In the genomic region with DNA sequence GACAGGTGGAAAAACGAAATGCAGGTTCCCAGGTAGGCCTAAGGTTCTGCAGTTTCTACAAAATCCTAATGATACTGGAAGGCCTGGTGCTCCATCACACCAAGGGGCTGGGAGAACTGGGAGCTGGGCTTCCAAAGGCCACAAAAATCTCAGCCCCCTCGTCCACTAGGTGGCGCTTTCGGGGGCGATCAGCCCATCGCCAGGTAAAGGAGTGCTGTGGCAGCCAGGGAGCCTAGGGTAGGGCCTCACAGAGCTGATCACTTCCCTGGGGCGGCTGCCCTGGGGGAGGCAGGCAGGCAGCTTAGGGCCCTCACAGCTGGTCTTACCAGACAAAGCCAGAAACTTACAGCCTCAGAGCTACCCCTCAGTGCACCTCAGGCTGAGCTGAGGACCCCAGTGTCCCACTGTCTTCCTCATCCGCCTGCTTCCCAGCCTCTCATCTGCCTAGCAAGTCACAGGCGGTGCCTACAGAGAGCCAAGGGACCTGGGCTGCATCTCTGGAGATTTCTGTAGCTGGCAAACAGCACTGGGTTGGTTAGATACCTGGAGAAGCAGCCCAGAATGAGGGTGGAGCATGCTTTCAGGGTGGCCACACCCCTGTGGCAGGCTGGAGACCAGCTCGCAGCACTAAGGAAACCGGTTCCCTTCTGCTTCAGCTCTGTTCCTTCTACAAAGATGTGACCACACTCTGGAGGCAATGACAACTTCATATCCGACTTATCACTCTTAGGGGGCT, we compare ENCODE assay signal across 9 mouse cellular contexts. TPM values are rescaled to one million over a fixed set of nuclear protein-coding genes. Genes with fewer than 3 reads are reported as not detected.
DNase-seq lines count a peak whose midpoint lies in the region; ATAC-seq and TF ChIP-seq lines count a peak whose summit lies in the region.
"Had no signal": no experiment of that assay in that cellular context is flagged by ENCODE, and none has a peak within 500 bp of the region (broad histone marks: within the 10 kb centered on the region; RNA-seq: fewer than 3 reads in every experiment).

No protein-coding gene starts in this region.

- no peaks in the 10 kb centered on the region for H3K4me1 ChIP-seq in hindbrain, embryonic 11.5 days (replicated peaks; ENCODE audit: control insufficient read depth, insufficient read depth, low read length)
- H3K4me1 ChIP-seq in hindbrain, embryonic 14.5 days (replicated peaks; ENCODE audit: control insufficient read depth, insufficient read depth, low read length) = peaks cover 14% of the 10 kb centered on the region; the same call in 1 of the 2 replicates
- H3K4me1 ChIP-seq in MEL (ENCODE audit: control insufficient read depth in 1 of 2, insufficient read depth in 2 of 2, low read length in 2 of 2) = no peaks in the 10 kb centered on the region
- H3K4me1 ChIP-seq in embryonic facial prominence, embryonic 11.5 days (ENCODE audit: control insufficient read depth, insufficient read depth, low read length) = no peaks in the 10 kb centered on the region
- H3K4me1 ChIP-seq in limb, embryonic 12.5 days (replicated peaks) = peaks cover 17% of the 10 kb centered on the region
- no peaks in the 10 kb centered on the region for H3K4me1 ChIP-seq in small intestine, adult 2 months (ENCODE audit: control insufficient read depth, insufficient read depth, insufficient read length, low read length)

- H3K9ac ChIP-seq in hindbrain, embryonic 11.5 days (ENCODE audit: low read depth, low read length) = no peak overlapping the region
- no peak overlapping the region for H3K9ac ChIP-seq in hindbrain, embryonic 14.5 days
- no peak overlapping the region for H3K9ac ChIP-seq in MEL (ENCODE audit: control insufficient read depth, low read depth, low read length, poor library complexity, severe bottlenecking)
- H3K9ac ChIP-seq in embryonic facial prominence, embryonic 11.5 days (replicated peaks; ENCODE audit: low read length) = no peak overlapping the region
- peak overlapping the region; percentile 27; the same call in 1 of the 2 replicates for H3K9ac ChIP-seq in limb, embryonic 12.5 days (replicated peaks)
- H3K9ac ChIP-seq: midbrain, embryonic 12.5 days had no signal

- no peaks in the 10 kb centered on the region for H3K79me2 ChIP-seq in MEL (ENCODE audit: control insufficient read depth, insufficient read depth, low read length, poor library complexity)

- DNase-seq in hindbrain, embryonic 11.5 days (ENCODE audit: low spot score) = peak; percentile 78
- DNase-seq in hindbrain, embryonic 14.5 days (ENCODE audit: low spot score) = no peak
- peak; percentile 22 to 36 for DNase-seq in B cell, adult 2 months
- peak; percentile 3 for DNase-seq in MEL (ENCODE audit: low read depth, low spot score)
- DNase-seq in embryonic facial prominence, embryonic 11.5 days (ENCODE audit: low spot score) = peak; percentile 77
- no peak for DNase-seq in T-cell, adult 2 months (ENCODE audit: low spot score)

- H3K36me3 ChIP-seq in hindbrain, embryonic 11.5 days (ENCODE audit: control insufficient read depth, insufficient read depth, low read length) = no peaks in the 10 kb centered on the region
- no peaks in the 10 kb centered on the region for H3K36me3 ChIP-seq in hindbrain, embryonic 14.5 days (replicated peaks; ENCODE audit: control insufficient read depth, insufficient read depth)
- no peaks in the 10 kb centered on the region for H3K36me3 ChIP-seq in MEL (ENCODE audit: control insufficient read depth in 1 of 2, insufficient read depth in 2 of 2, low read length in 2 of 2)
- no peaks in the 10 kb centered on the region for H3K36me3 ChIP-seq in embryonic facial prominence, embryonic 11.5 days (replicated peaks; ENCODE audit: control insufficient read depth, insufficient read depth, low read depth, low read length)
- no peaks in the 10 kb centered on the region for H3K36me3 ChIP-seq in limb, embryonic 12.5 days
- H3K36me3 ChIP-seq in small intestine, adult 2 months (ENCODE audit: control insufficient read depth, insufficient read depth, low read length) = no peaks in the 10 kb centered on the region
- H3K36me3 ChIP-seq: midbrain, embryonic 12.5 days had no signal

- no peak for TF ChIP-seq EP300 in MEL (IDR thresholded peaks at IDR 0.05; ENCODE audit: low read depth in 1 of 2, low read length in 2 of 2)

- H3K27ac ChIP-seq in hindbrain, embryonic 11.5 days (ENCODE audit: low read depth, low read length) = no peak overlapping the region
- no peak overlapping the region for H3K27ac ChIP-seq in hindbrain, embryonic 14.5 days
- no peak overlapping the region for H3K27ac ChIP-seq in MEL (ENCODE audit: control insufficient read depth, low read depth, low read length)
- no peak overlapping the region for H3K27ac ChIP-seq in embryonic facial prominence, embryonic 11.5 days (replicated peaks; ENCODE audit: low read depth, low read length)
- H3K27ac ChIP-seq in limb, embryonic 12.5 days = no peak overlapping the region
- no peak overlapping the region for H3K27ac ChIP-seq in small intestine, adult 2 months (ENCODE audit: insufficient read depth, low read depth, low read length)
- H3K27ac ChIP-seq: midbrain, embryonic 12.5 days had no signal

- TF ChIP-seq POLR2A in MEL (IDR thresholded peaks at IDR 0.05; ENCODE audit: control insufficient read depth in 1 of 2, insufficient read depth in 1 of 2, low read depth in 1 of 2, low read length in 2 of 2, poor library complexity in 1 of 2) = no peak
- no peak for TF ChIP-seq POLR2A in small intestine, adult 2 months (IDR thresholded peaks at IDR 0.05; ENCODE audit: low read depth, low read length)

- peaks cover 2% of the 10 kb centered on the region for H3K27me3 ChIP-seq in hindbrain, embryonic 11.5 days (ENCODE audit: control insufficient read depth, insufficient read depth, low read length)
- H3K27me3 ChIP-seq in hindbrain, embryonic 14.5 days (ENCODE audit: control insufficient read depth, insufficient read depth, low read length) = peaks cover 44% of the 10 kb centered on the region
- no peaks in the 10 kb centered on the region for H3K27me3 ChIP-seq in MEL (ENCODE audit: control insufficient read depth in 1 of 2, insufficient read depth in 2 of 2, low read length in 2 of 2)
- H3K27me3 ChIP-seq in embryonic facial prominence, embryonic 11.5 days (ENCODE audit: control insufficient read depth, insufficient read depth, low read length) = no peaks in the 10 kb centered on the region
- H3K27me3 ChIP-seq in limb, embryonic 12.5 days = peaks cover 10% of the 10 kb centered on the region; the same call in 1 of the 2 replicates
- no peaks in the 10 kb centered on the region for H3K27me3 ChIP-seq in small intestine, adult 2 months (ENCODE audit: control insufficient read depth, insufficient read depth, low read length)

- TF ChIP-seq RAD21 in MEL (IDR thresholded peaks at IDR 0.05; ENCODE audit: low read depth, low read length) = no peak; the same call in 1 of the 2 replicates

- 20% methylated on average over 12 of the region's 12 CpGs for WGBS in hindbrain, embryonic 11.5 days
- 24% methylated on average over 12 of the region's 12 CpGs for WGBS in hindbrain, embryonic 14.5 days
- WGBS in embryonic facial prominence, embryonic 11.5 days = 20% methylated on average over 12 of the region's 12 CpGs
- 24% methylated on average over 12 of the region's 12 CpGs for WGBS in limb, embryonic 12.5 days
- WGBS in small intestine, adult 2 months = 25% methylated on average over 12 of the region's 12 CpGs

- H3K9me3 ChIP-seq in hindbrain, embryonic 11.5 days (ENCODE audit: control insufficient read depth, low read length) = no peaks in the 10 kb centered on the region
- no peaks in the 10 kb centered on the region for H3K9me3 ChIP-seq in hindbrain, embryonic 14.5 days (ENCODE audit: control insufficient read depth, low read length)
- H3K9me3 ChIP-seq in MEL (replicated peaks; ENCODE audit: insufficient read depth, low read length) = no peaks in the 10 kb centered on the region
- H3K9me3 ChIP-seq in embryonic facial prominence, embryonic 11.5 days (replicated peaks; ENCODE audit: control insufficient read depth, low read length) = no peaks in the 10 kb centered on the region
- H3K9me3 ChIP-seq in limb, embryonic 12.5 days = no peaks in the 10 kb centered on the region
- H3K9me3 ChIP-seq: midbrain, embryonic 12.5 days had no signal

- TF ChIP-seq CTCF in MEL (IDR thresholded peaks at IDR 0.05 in 2 of 3, conservative IDR thresholded peaks at IDR 0.05 in 1 of 3; ENCODE audit: control insufficient read depth in 1 of 3, insufficient read depth in 1 of 3, low read depth in 2 of 3, low read length in 3 of 3, poor library complexity in 1 of 3, severe bottlenecking in 1 of 3) = peak; percentile 39 to 69 (median 48)
- TF ChIP-seq CTCF in small intestine, adult 2 months (IDR thresholded peaks at IDR 0.05; ENCODE audit: extremely low read depth, insufficient read length, insufficient replicate concordance, low read depth, low read length) = peak; percentile 56; the same call in 1 of the 2 replicates

- ATAC-seq in hindbrain, embryonic 11.5 days (ENCODE audit: low FRiP score) = no peak
- ATAC-seq in hindbrain, embryonic 14.5 days (ENCODE audit: low FRiP score) = no peak
- ATAC-seq in embryonic facial prominence, embryonic 11.5 days (replicated peaks; ENCODE audit: insufficient number of reproducible peaks, low FRiP score, low TSS enrichment, low read depth) = peak; percentile 47; the same call in 1 of the 2 replicates
- no peak for ATAC-seq in limb, embryonic 12.5 days (ENCODE audit: insufficient number of reproducible peaks, insufficient read depth, low FRiP score, low TSS enrichment, low read depth)

- H3K4me2 ChIP-seq in hindbrain, embryonic 11.5 days (replicated peaks; ENCODE audit: low read depth, low read length) = no peak overlapping the region
- H3K4me2 ChIP-seq in hindbrain, embryonic 14.5 days (replicated peaks) = no peak overlapping the region
- no peak overlapping the region for H3K4me2 ChIP-seq in embryonic facial prominence, embryonic 11.5 days (ENCODE audit: low read depth, low read length)
- no peak overlapping the region for H3K4me2 ChIP-seq in limb, embryonic 12.5 days
- H3K4me2 ChIP-seq: midbrain, embryonic 12.5 days had no signal

- no peak overlapping the region for H3K4me3 ChIP-seq in hindbrain, embryonic 11.5 days (ENCODE audit: low read depth, low read length)
- no peak overlapping the region for H3K4me3 ChIP-seq in hindbrain, embryonic 14.5 days (replicated peaks; ENCODE audit: low read length)
- H3K4me3 ChIP-seq in MEL (ENCODE audit: control insufficient read depth in 1 of 2, insufficient read depth in 1 of 2, low read depth in 2 of 2, low read length in 2 of 2) = no peak overlapping the region
- H3K4me3 ChIP-seq in embryonic facial prominence, embryonic 11.5 days (ENCODE audit: low read depth, low read length) = no peak overlapping the region
- H3K4me3 ChIP-seq in limb, embryonic 12.5 days (replicated peaks) = no peak overlapping the region
- no peak overlapping the region for H3K4me3 ChIP-seq in small intestine, adult 2 months (ENCODE audit: low read depth, low read length)
- H3K4me3 ChIP-seq: midbrain, embryonic 12.5 days had no signal

RNA-seq across cellular contexts. Expression of a gene that starts 20.5 kb away (rescaled TPM):
- polyA plus RNA-seq in hindbrain, embryonic 11.5 days (2014; fragmentation: Nextera tagmentation; extraction: Ambion mirVana) = 0.22 and 0.36 TPM in 2 replicates
- polyA plus RNA-seq in hindbrain, embryonic 14.5 days (2014; fragmentation: Nextera tagmentation; extraction: Ambion mirVana) = 0.12 and 0.20 TPM in 2 replicates
- total RNA-seq in MEL (2012; rRNA removed) = not detected in 2 replicates
- under 1 TPM in 1 of 2 experiments, not detected in 1; 0.03 TPM for polyA plus RNA-seq in MEL (2012; ENCODE audit: insufficient read depth in 1 of 2, insufficient read length in 2 of 2, low read depth in 1 of 2, low replicate concordance in 2 of 2, missing spikeins in 1 of 2)
- polyA plus RNA-seq in embryonic facial prominence, embryonic 11.5 days (2014; fragmentation: Nextera tagmentation; extraction: Ambion mirVana) = 0.52 and 0.61 TPM in 2 replicates
- polyA plus RNA-seq in limb, embryonic 12.5 days (2016; fragmentation: Nextera tagmentation; extraction: Ambion mirVana) = 0.05 and 0.06 TPM in 2 replicates
- 0.27 and 0.41 TPM in 2 replicates for polyA plus RNA-seq in small intestine, adult 2 months (2012; rRNA removed)

Comparison
In these comparisons a context has a peak if more than half of its experiments do, and no peak if none do; other contexts are left out.
1. DNase-seq: peak in hindbrain, embryonic 11.5 days (single experiment), B cell, adult 2 months (2 of 2), MEL (single experiment) and embryonic facial prominence, embryonic 11.5 days (single experiment); none in hindbrain, embryonic 14.5 days (single experiment) and T-cell, adult 2 months (single experiment).